Mouse (Mus musculus) 3T3-L1 (cell line): Measurements from ENCODE around the gene Olfr1342.

Experiments used
- DNase-seq: peaks from one replicate; pipeline ENCODE4 v3.0.0-alpha.2; 2015; ENCODE audit warnings: low read depth, low spot score

The Olfr1342 gene

GRCm38 (mm10) chr4:118692412-118692973 is at the start of gene Olfr1342:
Olfr1342 (minus strand) TSS chr4:118692756.
- no peak for DNase-seq

- DNase-seq = no peak
Observed at GRCm38 (mm10) chr4:118741881-118742280, 49.3 kb upstream of the Olfr1342 start.

GRCm38 (mm10) chr4:118740988-118741698 is 48.6 kb upstream of the Olfr1342 start:
- DNase-seq = no peak

- DNase-seq = no peak
Observed at GRCm38 (mm10) chr4:118739574-118739973, 47.0 kb upstream of the Olfr1342 start.

- no peak for DNase-seq
Observed at GRCm38 (mm10) chr4:118731875-118732274, 39.3 kb upstream of the Olfr1342 start, which contains the start of gene Olfr1339. Olfr1339 (plus strand) TSS chr4:118732175.

GRCm38 (mm10) chr4:118721742-118722483 is 29.4 kb upstream of the Olfr1342 start:
- DNase-seq = peak; percentile 39

GRCm38 (mm10) chr4:118719838-118720237 is 27.3 kb upstream of the Olfr1342 start, which contains the start of gene Olfr1340:
Olfr1340 (plus strand) TSS chr4:118720138.
- DNase-seq = no peak

- no peak for DNase-seq
Observed at GRCm38 (mm10) chr4:118711656-118712055, 19.1 kb upstream of the Olfr1342 start.

GRCm38 (mm10) chr4:118708086-118708485 is 15.5 kb upstream of the Olfr1342 start:
- no peak for DNase-seq

GRCm38 (mm10) chr4:118703223-118703622 is 10.7 kb upstream of the Olfr1342 start, which contains the start of gene Olfr1341:
Olfr1341 (plus strand) TSS chr4:118703523.
- no peak for DNase-seq

GRCm38 (mm10) chr4:118693812-118694211 is 1.3 kb upstream of the Olfr1342 start:
- no peak for DNase-seq

GRCm38 (mm10) chr4:118687086-118687485 is 5.5 kb downstream of the Olfr1342 start:
- DNase-seq = no peak

- no peak for DNase-seq
Observed at GRCm38 (mm10) chr4:118658652-118659051, 33.9 kb downstream of the Olfr1342 start, which contains the start of gene Olfr62. Olfr62 (plus strand) TSS chr4:118658952.

- DNase-seq = peak; percentile 76
Observed at GRCm38 (mm10) chr4:118645234-118645633, 47.3 kb downstream of the Olfr1342 start.

- DNase-seq = no peak
Observed at GRCm38 (mm10) chr4:118642346-118643190, 50.0 kb downstream of the Olfr1342 start.
